10 mouse cellular contexts compared by ENCODE assay signal in genomic region chr1:75289376-75289775, GRCm38 (mm10). TPM values are rescaled to one million over a fixed set of nuclear protein-coding genes. Genes with fewer than 3 reads are reported as not detected.
DNase-seq lines count a peak whose midpoint lies in the region; ATAC-seq and TF ChIP-seq lines count a peak whose summit lies in the region.
"Had no signal": no experiment of that assay in that cellular context is flagged by ENCODE, and none has a peak within 500 bp of the region (broad histone marks: within the 10 kb centered on the region; RNA-seq: fewer than 3 reads in every experiment).

No protein-coding gene starts in this region.

- no peaks in the 10 kb centered on the region for H3K36me3 ChIP-seq in liver, postnatal 0 days (replicated peaks; ENCODE audit: insufficient read depth, low read length)
- H3K36me3 ChIP-seq in forebrain, embryonic 13.5 days (ENCODE audit: poor library complexity, severe bottlenecking) = no peaks in the 10 kb centered on the region
- H3K36me3 ChIP-seq: limb, embryonic 12.5 days had no signal

- DNase-seq in liver, postnatal 0 days = peak; percentile 22
- no peak for DNase-seq in liver
- DNase-seq in layer of hippocampus, adult 18-20 months (ENCODE audit: low spot score in 2 of 2) = peak; percentile 37 to 54
- peak; percentile 79 for DNase-seq in retina, embryonic 14.5 days (ENCODE audit: low spot score)
- DNase-seq in thymus, postnatal 36 days = no peak
- no peak for DNase-seq in lung, adult 18-20 months

- H3K27ac ChIP-seq in liver, postnatal 0 days (ENCODE audit: low read depth) = no peak overlapping the region
- H3K27ac ChIP-seq in forebrain, embryonic 13.5 days = peak overlapping the region; percentile 82
- H3K27ac ChIP-seq: limb, embryonic 12.5 days had no signal

- peak; percentile 71 for ATAC-seq in liver, postnatal 0 days
- peak; percentile 93 for ATAC-seq in forebrain, embryonic 13.5 days
- no peak for ATAC-seq in frontal cortex, adult (ENCODE audit: low TSS enrichment)

- no peaks in the 10 kb centered on the region for H3K27me3 ChIP-seq in liver, postnatal 0 days (ENCODE audit: insufficient read depth, low read length)
- H3K27me3 ChIP-seq in forebrain, embryonic 13.5 days = no peaks in the 10 kb centered on the region

- no peak overlapping the region for H3K4me3 ChIP-seq in liver, postnatal 0 days (ENCODE audit: low read depth, low read length)
- H3K4me3 ChIP-seq in forebrain, embryonic 13.5 days = no peak overlapping the region
- H3K4me3 ChIP-seq: limb, embryonic 12.5 days had no signal

- 32% methylated on average over 7 of the region's 7 CpGs for WGBS in liver, postnatal 0 days (ENCODE audit: insufficient replicate concordance)
- WGBS in forebrain, embryonic 13.5 days = 0% methylated on average over 7 of the region's 7 CpGs

- no peak for TF ChIP-seq EP300 in liver, postnatal 0 days (IDR thresholded peaks at IDR 0.05; ENCODE audit: low read depth)

- H3K4me2 ChIP-seq in liver, postnatal 0 days (ENCODE audit: low read depth, low read length) = no peak overlapping the region
- H3K4me2 ChIP-seq in forebrain, embryonic 13.5 days = peak overlapping the region; percentile 34
- H3K4me2 ChIP-seq: limb, embryonic 12.5 days had no signal

- H3K4me1 ChIP-seq in liver, postnatal 0 days (ENCODE audit: insufficient read depth) = no peaks in the 10 kb centered on the region
- peaks cover 23% of the 10 kb centered on the region for H3K4me1 ChIP-seq in forebrain, embryonic 13.5 days

- TF ChIP-seq CTCF in liver, postnatal 0 days (IDR thresholded peaks at IDR 0.05; ENCODE audit: low read depth) = no peak

- no peaks in the 10 kb centered on the region for H3K9me3 ChIP-seq in liver, postnatal 0 days (ENCODE audit: low read length)
- H3K9me3 ChIP-seq in forebrain, embryonic 13.5 days (replicated peaks) = no peaks in the 10 kb centered on the region
- H3K9me3 ChIP-seq: limb, embryonic 12.5 days had no signal

- no peak overlapping the region for H3K9ac ChIP-seq in liver, postnatal 0 days (replicated peaks)
- 0 out of 2 replicates have a peak overlapping the region, but pooled peaks have one; percentile 3 for H3K9ac ChIP-seq in forebrain, embryonic 13.5 days
- H3K9ac ChIP-seq: limb, embryonic 12.5 days had no signal

RNA-seq across cellular contexts. Expression of gene Resp18, which starts 11.2 kb away (rescaled TPM):
- not detected in 2 replicates for polyA plus RNA-seq in liver, postnatal 0 days (2015; fragmentation: Nextera tagmentation; extraction: Ambion mirVana)
- polyA plus RNA-seq in forebrain, embryonic 13.5 days (2015; fragmentation: Nextera tagmentation; extraction: Ambion mirVana) = 37.0 and 44.1 TPM in 2 replicates
- total RNA-seq in layer of hippocampus, adult 18-20 months (2021) = 100 to 1,000 TPM; 104 to 114 TPM
- polyA plus RNA-seq: spleen, adult 2 months had no signal

RNA-seq across cellular contexts. Expression of gene Ptprn, which starts 25.1 kb away (rescaled TPM):
- 0.02 and 0.09 TPM in 2 replicates for polyA plus RNA-seq in liver, postnatal 0 days (2015; fragmentation: Nextera tagmentation; extraction: Ambion mirVana)
- 4.5 and 6.5 TPM in 2 replicates for polyA plus RNA-seq in forebrain, embryonic 13.5 days (2015; fragmentation: Nextera tagmentation; extraction: Ambion mirVana)
- 100 to 1,000 TPM; 399 to 401 TPM for total RNA-seq in layer of hippocampus, adult 18-20 months (2021)

RNA-seq across cellular contexts. Expression of gene Dnpep, which starts 28.4 kb away (rescaled TPM):
- polyA plus RNA-seq in liver, postnatal 0 days (2015; fragmentation: Nextera tagmentation; extraction: Ambion mirVana) = 50.5 and 52.8 TPM in 2 replicates
- 140 and 142 TPM in 2 replicates for polyA plus RNA-seq in forebrain, embryonic 13.5 days (2015; fragmentation: Nextera tagmentation; extraction: Ambion mirVana)
- 10 to 100 TPM; 49.2 to 50.0 TPM for total RNA-seq in layer of hippocampus, adult 18-20 months (2021)

RNA-seq across cellular contexts. Expression of gene Dnajb2, which starts 53.2 kb away (rescaled TPM):
- polyA plus RNA-seq in liver, postnatal 0 days (2015; fragmentation: Nextera tagmentation; extraction: Ambion mirVana) = 29.0 and 31.0 TPM in 2 replicates
- polyA plus RNA-seq in forebrain, embryonic 13.5 days (2015; fragmentation: Nextera tagmentation; extraction: Ambion mirVana) = 40.0 and 41.7 TPM in 2 replicates
- total RNA-seq in layer of hippocampus, adult 18-20 months (2021) = 100 to 1,000 TPM in 1 of 2 experiments, 10 to 100 TPM in 1; 93.4 to 100 TPM

RNA-seq across cellular contexts. Expression of gene A630095N17Rik, which starts 57.5 kb away (rescaled TPM):
- polyA plus RNA-seq in liver, postnatal 0 days (2015; fragmentation: Nextera tagmentation; extraction: Ambion mirVana) = 0.18 TPM in 1 of 2 replicates, not detected in the other
- not detected in 2 replicates for polyA plus RNA-seq in forebrain, embryonic 13.5 days (2015; fragmentation: Nextera tagmentation; extraction: Ambion mirVana)
- not detected for total RNA-seq in layer of hippocampus, adult 18-20 months (2021)
- polyA plus RNA-seq: limb, embryonic 12.5 days had no signal

Comparison
In these comparisons a context has a peak if more than half of its experiments do, and no peak if none do; other contexts are left out.
1. DNase-seq: peak in liver, postnatal 0 days (single experiment), layer of hippocampus, adult 18-20 months (2 of 2) and retina, embryonic 14.5 days (single experiment); none in liver (single experiment), thymus, postnatal 36 days (0 of 2) and lung, adult 18-20 months (0 of 2).
2. RNA of gene Resp18, which starts 11.2 kb away (polyA plus RNA-seq): 37.0 to 44.1 TPM in forebrain, embryonic 13.5 days; not detected in liver, postnatal 0 days; every median in the first group is over 10 times any median in the second.